Mouse (Mus musculus) CH12.LX (cell line): ENCODE results near the gene Ces2g.

Experiments
- CHD1 ChIP-seq: IDR thresholded peaks from 2 replicates; pipeline ENCODE4 v1.6.1; 2012; ENCODE audit warnings: low read depth, low read length, improper control_type of control experiment, inconsistent platforms
- CTCF ChIP-seq, 2 experiments: IDR thresholded peaks in 1 of 2; conservative IDR thresholded peaks in 1 of 2; 2 replicates each; pipeline ENCODE4 v1.5.1; 2011 to 2012; ENCODE audit warnings: low read depth in 2 of 2, low read length in 2 of 2, improper control_type of control experiment in 1 of 2, inconsistent platforms in 1 of 2, mild to moderate bottlenecking in 1 of 2, moderate library complexity in 1 of 2
- E2F4 ChIP-seq: IDR thresholded peaks from 2 replicates; pipeline ENCODE4 v1.6.1; 2011; ENCODE audit warnings: low read depth, low read length, improper control_type of control experiment; ENCODE audit not compliant: insufficient replicate concordance
- EP300 ChIP-seq: IDR thresholded peaks from 2 replicates; pipeline ENCODE4 v1.6.1; 2011; ENCODE audit warnings: low read length, improper control_type of control experiment
- JUND ChIP-seq: conservative IDR thresholded peaks from 2 replicates; pipeline ENCODE4 v1.6.1; 2011; ENCODE audit warnings: low read depth, low read length, improper control_type of control experiment
- MAFK ChIP-seq: IDR thresholded peaks from 2 replicates; pipeline ENCODE4 v1.6.1; 2011; ENCODE audit warnings: low read length, improper control_type of control experiment; ENCODE audit not compliant: insufficient replicate concordance
- MAX ChIP-seq: IDR thresholded peaks from 2 replicates; pipeline ENCODE4 v1.6.1; 2011; ENCODE audit warnings: low read length, improper control_type of control experiment
- MAZ ChIP-seq: IDR thresholded peaks from 2 replicates; pipeline ENCODE4 v1.6.1; 2012; ENCODE audit warnings: low read depth, mild to moderate bottlenecking, inconsistent platforms, low read length, improper control_type of control experiment, moderate library complexity
- POLR2A ChIP-seq: IDR thresholded peaks from 2 replicates; pipeline ENCODE4 v1.6.1; 2011; ENCODE audit warnings: low read depth, mild to moderate bottlenecking, improper control_type of control experiment, low read length
- SIN3A ChIP-seq: IDR thresholded peaks from 2 replicates; pipeline ENCODE4 v1.6.1; 2012; ENCODE audit warnings: low read length, improper control_type of control experiment, inconsistent platforms

DNA sequence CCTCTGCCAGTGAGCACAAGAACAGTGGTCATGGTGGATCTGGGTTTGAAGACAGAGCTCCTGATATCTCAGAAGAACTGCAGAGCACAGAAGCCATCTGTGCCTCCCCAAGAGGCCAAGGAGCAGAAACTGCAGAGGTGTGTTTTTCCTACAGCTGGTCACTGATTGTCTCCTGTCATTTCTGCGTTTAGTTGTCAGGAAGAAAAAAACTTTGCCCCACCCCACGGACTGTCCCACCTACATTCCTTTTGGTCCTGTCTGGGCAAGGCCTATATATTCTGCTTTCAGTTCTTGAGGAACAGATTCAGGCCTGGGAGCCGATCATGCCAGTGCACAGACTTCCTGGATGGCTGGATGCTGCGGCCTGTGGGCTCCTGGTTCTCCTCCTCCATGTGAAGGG is 14.5 kb upstream of the Ces2g start, which contains the start of gene Ces2f:
- TF ChIP-seq CTCF (conservative IDR thresholded peaks at IDR 0.05 in 1 of 2, IDR thresholded peaks at IDR 0.05 in 1 of 2; ENCODE audit: low read depth in 2 of 2, low read length in 2 of 2): no peak
- TF ChIP-seq POLR2A: no peak
- no peak for TF ChIP-seq CHD1
- no peak for TF ChIP-seq MAFK
- no peak for TF ChIP-seq MAZ
- TF ChIP-seq JUND: no peak
- no peak for TF ChIP-seq SIN3A
- TF ChIP-seq MAX: no peak
- TF ChIP-seq E2F4: no peak
- TF ChIP-seq EP300: no peak
